Mouse (Mus musculus): Measurements from ENCODE around the gene Taf3.
A peak's percentile ranks its signal among the peaks of the same experiment; 100 is the strongest.

Gene Taf3

GRCm38 (mm10) chr2:10048461-10048860, at the start of gene Taf3:
Gene Taf3, minus strand, starts transcription at chr2:10048596.
- DNase-seq = peak; percentile 86 to 91

GRCm38 (mm10) chr2:10094327-10095100, 46.1 kb upstream of the Taf3 start:
- no peak for DNase-seq

- no peak for DNase-seq
Measured at GRCm38 (mm10) chr2:10087256-10087850, 39.0 kb upstream of the Taf3 start.

GRCm38 (mm10) chr2:10082737-10083136, 34.3 kb upstream of the Taf3 start:
- no peak for DNase-seq

- DNase-seq = no peak
Measured at GRCm38 (mm10) chr2:10081453-10082080, 33.2 kb upstream of the Taf3 start.

GRCm38 (mm10) chr2:10080310-10081010, 32.1 kb upstream of the Taf3 start, which contains the start of the genes Atp5c1 and Kin:
Gene Atp5c1, minus strand, starts transcription at chr2:10080510.
Gene Kin, plus strand, starts transcription at chr2:10080593.
- peak; percentile 94 to 95 for DNase-seq

GRCm38 (mm10) chr2:10079745-10080309, 31.4 kb upstream of the Taf3 start:
- no peak for DNase-seq

GRCm38 (mm10) chr2:10076675-10077074, 28.3 kb upstream of the Taf3 start:
- no peak for DNase-seq

- no peak for DNase-seq
Measured at GRCm38 (mm10) chr2:10074470-10074869, 26.1 kb upstream of the Taf3 start.

GRCm38 (mm10) chr2:10071751-10072150, 23.4 kb upstream of the Taf3 start:
- DNase-seq = no peak

GRCm38 (mm10) chr2:10058836-10059235, 10.4 kb upstream of the Taf3 start:
- DNase-seq = no peak

- DNase-seq = no peak
Measured at GRCm38 (mm10) chr2:10051996-10052395, 3.6 kb upstream of the Taf3 start.

GRCm38 (mm10) chr2:10050878-10051277, 2.5 kb upstream of the Taf3 start:
- no peak for DNase-seq

- no peak for DNase-seq
Measured at GRCm38 (mm10) chr2:10049456-10049855, 1.1 kb upstream of the Taf3 start.

GRCm38 (mm10) chr2:10047758-10048436, 499 bp downstream of the Taf3 start:
- DNase-seq = peak; percentile 28 to 30

- DNase-seq = no peak
Measured at GRCm38 (mm10) chr2:10034976-10035375, 13.4 kb downstream of the Taf3 start.

- DNase-seq = no peak
Measured at GRCm38 (mm10) chr2:10033684-10034083, 14.7 kb downstream of the Taf3 start.

GRCm38 (mm10) chr2:10029755-10030154, 18.6 kb downstream of the Taf3 start:
- no peak for DNase-seq

GRCm38 (mm10) chr2:10024264-10024663, 24.1 kb downstream of the Taf3 start:
- no peak for DNase-seq

- DNase-seq = no peak
Measured at GRCm38 (mm10) chr2:10021296-10021695, 27.1 kb downstream of the Taf3 start.

GRCm38 (mm10) chr2:10014951-10015635, 33.3 kb downstream of the Taf3 start:
- DNase-seq = no peak

Data from spleen, adult 18-20 months (tissue).